Mouse (Mus musculus) urinary bladder, adult 18-20 months (tissue): ENCODE measurements at regions not wholly inside any gene's neighbourhood (a gene's known extent, or its start where the extent isn't known, plus 50 kb on each side); places are given as distances from the start of the nearest gene placed in this dataset.

ENCODE experiments used
- DNase-seq, 2 experiments: peaks; one replicate each; pipeline ENCODE4 v3.0.0; 2022; ENCODE audit warnings: low spot score in 2 of 2, mixed read lengths in 2 of 2

DNA sequence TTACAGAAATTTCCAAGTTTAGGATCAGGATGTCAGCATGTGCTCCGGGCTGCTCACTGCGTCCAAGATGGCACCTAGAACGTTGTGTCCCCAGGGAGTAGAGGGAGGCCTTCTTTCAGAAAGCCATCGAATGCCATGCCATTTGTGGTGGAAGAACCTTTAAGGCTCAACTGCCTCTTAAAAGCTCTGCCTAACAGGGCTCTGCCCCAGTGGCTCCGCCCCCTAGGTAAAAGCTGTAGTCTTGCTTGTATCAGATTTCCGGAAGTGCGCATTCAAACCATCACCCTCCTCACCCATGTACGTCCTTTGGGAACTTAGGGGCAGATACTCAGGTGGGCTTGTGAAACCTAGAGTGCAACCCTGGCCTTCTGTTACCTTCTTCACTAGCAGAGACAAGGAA, 54.0 kb upstream of the Psmd7 start:
- DNase-seq, result no peak

DNA sequence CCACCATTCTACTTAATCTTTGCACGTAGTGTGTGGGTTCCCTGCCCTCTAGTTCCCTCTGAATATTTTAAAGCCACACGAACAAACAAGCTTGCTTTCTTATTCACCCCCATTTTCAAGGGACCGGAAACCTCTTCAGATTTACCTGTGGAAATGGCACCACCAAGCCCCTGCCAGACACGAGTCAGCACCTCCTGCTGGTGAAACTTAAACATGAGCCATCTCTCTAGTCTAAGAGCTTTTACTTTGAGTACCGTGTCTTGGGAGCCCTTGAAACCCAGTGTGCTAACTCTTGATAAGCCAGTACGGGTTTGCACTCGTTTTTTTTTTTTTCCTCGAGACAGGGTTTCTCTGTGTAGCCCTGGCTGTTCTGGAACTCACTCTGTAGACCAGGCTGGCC, 59.7 kb upstream of the Psmd7 start:
- no peak for DNase-seq

DNA sequence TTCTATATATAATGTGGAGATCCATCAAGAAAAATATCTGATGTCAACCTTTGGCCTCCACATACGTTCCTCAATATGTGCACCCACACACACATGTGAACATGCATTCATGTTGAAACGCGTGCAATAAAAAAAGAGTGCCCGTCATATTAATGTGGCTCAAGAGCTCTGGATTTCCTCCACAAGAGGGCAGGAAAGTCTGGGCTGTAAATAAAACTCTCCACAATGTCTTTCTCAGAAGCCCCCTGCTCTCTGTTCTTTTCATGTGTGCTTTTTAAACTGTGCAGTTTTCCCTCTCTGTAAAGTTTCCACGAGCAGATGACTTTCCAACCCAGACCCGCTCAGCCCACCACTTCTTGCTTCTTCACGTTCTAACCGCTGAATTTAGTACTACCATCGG, 62.0 kb upstream of the Psmd7 start:
- DNase-seq, result no peak

DNA sequence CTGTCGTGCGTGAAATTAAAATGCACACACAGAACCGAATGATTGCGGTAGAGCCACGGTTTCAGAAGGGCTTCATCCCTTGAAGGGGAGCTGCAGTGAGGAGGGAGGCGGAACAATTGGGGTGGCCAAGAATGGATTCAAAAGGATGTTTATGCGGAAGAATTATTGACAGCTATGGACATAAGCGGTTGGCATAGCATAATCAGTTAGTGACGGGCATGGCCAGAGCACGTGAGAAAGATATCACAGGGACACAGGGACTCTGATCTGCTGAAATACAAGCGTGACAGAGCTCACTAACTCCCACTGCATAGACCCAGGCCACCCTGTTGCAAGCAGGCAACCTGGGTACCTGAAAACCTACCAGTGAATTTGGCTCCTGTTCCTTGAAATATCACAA, 63.2 kb upstream of the Psmd7 start:
- DNase-seq, result no peak

DNA sequence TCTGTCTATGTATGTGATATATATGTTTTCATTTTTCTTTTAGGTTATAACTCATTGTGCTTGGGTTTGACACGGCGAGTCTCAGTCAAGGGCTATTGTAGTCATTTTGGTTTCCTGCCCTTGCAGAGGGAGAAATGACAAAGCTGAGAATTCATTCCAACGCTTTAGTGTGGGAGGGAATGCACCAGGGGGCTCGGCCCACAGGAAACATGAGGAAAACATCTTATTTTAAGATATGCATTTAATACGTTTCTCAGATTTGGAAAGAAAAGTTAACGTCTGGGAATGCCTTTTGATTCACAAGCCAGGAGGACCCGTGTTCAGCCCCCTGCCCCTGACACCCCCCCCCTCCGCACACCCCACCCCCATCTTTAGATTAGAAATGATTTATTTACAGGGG, 64.0 kb upstream of the Psmd7 start:
- DNase-seq, result no peak

DNA sequence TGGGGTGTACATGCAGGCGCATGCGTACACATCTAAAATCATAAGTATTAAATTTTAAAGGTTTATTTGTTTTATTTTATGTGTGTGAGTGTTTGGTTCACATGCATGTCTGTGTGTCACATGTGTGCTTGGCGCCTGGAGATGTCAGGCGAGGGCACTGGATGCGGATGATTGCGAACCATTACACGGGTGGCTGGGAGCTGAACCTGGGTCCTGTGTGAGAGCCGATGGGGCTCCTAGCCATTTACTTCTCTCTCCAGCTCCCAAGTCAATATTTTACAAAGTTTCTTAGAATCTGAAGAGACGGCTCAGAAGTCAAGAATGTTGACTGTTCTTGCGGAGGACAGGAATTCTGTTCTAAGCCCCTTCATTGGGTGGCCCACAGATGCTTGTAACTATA, 65.4 kb upstream of the Psmd7 start:
- DNase-seq, result no peak

DNA sequence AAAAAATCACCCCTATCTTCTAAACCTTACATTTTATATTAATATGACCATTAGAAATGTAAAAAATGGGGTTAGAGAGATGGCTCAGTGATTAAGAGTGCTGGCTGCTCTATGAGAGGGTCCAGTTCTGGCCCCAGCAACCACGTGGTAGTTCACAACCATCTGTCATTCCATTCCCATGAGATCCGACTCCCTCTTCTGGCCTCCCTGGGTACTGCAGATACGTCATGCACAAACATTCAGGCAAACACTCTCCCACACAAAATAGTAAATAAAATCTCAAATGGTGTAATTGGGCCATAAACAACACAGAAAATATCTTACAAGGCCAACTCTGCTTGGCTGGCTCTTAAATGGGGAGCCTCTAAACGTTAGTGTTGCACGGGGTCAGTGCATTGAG, 68.4 kb upstream of the Psmd7 start:
- no peak for DNase-seq

DNA sequence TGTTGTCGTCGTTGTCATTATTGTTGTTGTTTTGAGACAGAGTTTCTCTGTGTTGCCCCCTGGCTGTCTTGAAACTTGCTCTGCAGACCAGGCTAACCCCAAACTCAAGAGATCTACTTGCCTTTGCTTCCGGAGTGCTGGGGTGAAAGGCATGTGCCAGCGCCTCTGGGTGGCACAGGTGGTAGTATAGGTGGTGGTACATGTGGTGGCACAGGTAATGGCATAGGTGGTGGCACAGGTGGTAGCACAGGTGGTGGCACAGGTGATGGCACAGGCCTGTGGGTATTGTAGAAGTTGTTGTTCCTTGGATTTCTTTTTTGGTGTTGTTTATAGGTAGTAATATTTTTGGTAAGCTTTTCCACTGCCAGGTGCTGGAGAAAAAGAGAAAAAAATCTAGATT, 69.5 kb upstream of the Psmd7 start:
- DNase-seq, result no peak

DNA sequence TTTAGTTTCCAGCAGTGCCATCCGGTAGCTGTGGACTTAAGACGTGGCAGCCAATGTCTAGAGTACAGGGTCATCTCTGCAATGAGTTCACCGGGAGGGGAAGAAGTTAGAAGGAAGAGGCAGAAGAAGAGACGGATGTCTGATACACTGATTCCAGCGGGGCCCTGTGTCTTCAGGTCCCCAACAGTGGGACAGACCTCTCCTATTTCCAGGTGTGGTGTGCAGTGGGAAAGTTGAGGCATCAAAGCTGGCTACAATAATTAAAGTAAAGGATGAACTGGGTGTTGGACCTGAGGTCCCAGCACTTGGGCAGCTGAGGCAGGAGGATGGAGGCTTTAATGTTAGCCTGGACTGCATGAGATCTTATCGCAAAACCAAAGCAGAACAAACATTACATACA, 70.1 kb upstream of the Psmd7 start:
- DNase-seq, result no peak

DNA sequence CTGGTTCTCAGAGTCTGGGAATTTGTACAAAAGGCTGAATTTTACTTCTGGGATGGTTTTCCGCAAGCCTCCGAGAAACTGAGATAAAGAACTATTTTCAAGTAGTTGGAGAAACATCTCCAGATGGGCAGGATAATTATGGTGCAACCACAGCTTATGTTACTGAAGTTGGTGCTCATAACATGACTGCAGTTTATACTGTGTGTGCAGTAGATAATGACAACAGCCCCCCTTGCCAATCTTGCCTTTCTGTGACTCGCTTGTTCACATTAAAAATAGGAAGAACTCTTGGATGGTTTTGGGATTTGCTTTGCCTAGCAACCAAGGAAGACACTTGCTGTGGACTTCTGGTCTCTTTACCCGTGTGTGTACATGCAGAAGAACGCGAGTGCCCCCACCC, 72.4 kb upstream of the Psmd7 start:
- DNase-seq, result no peak

DNA sequence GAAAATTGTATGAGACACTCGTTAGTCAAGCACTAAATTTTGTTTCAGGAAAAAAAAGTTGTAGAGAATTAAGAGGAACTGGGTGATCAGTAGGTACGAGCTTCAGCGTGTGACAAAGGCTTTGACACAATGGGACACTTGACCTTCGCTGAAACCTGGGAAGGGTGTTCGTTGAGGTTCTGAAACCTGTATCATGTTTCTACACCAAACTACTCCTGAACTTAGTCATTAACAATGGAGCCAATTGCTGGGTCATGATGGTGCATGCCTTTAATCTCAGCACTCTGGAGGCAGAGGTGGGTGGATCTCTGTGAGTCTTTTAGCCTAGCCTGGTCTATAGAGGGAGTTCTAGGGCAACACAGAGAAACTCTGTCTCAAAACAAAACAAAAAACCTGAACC, 81.3 kb upstream of the Psmd7 start:
- DNase-seq, result no peak

DNA sequence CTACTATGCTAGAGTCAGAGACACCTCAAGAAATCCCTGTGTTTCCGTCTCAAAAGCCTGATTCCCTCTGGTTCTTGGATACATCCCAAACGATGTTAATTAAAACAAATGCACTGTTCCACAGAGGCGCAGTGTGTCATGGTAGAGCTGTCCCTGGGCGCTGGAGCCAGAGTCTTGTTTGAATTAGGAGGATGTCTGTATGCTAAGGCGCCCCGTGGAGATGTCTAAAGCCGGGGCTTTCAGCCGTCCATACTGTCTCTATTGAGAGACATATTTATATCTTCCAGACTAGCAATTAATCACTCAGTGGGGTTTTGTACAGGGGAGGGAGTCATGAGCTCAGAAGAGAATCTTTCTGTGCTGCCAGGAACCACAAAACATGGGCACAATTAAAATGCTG, 83.2 kb upstream of the Psmd7 start:
- no peak for DNase-seq

DNA sequence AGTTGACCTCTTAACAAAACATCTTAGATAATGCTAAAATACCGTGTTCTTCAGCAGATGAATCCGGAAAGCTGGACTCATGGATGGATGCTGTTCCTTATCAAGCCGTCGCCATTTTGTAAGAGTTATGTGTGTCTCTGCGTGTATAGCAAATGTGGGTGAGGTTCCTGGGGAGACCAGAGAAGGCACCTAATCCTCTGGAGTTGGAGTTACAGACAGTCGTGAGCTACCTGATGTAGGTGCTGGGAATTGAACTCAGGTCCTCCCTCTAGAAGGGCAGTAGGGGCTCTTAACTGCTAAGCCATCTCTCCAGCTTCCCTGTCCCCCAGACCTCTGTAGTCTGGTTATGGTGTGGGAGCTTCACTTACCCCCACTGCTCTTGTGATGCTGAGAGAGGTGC, 84.4 kb upstream of the Psmd7 start:
- DNase-seq, result no peak

DNA sequence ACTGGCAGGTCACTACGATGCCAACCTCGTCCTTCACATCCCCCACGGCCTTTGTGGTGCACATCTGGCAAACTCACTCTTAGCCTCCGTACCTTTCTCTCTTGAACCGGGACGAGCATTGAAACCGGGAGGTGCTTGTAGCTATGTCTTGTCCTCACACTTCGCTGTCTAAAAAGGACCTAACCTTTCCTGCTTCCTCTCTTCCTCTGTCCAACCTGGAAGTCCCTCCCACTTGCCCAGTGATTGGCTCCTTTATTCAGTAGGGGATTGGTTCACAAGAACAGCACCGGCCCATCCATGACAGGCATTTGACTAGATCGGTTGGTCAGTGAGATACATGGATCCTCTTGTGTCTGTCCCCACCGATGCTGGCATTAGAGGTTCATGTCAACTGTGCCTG, 93.8 kb upstream of the Psmd7 start:
- DNase-seq, result no peak

DNA sequence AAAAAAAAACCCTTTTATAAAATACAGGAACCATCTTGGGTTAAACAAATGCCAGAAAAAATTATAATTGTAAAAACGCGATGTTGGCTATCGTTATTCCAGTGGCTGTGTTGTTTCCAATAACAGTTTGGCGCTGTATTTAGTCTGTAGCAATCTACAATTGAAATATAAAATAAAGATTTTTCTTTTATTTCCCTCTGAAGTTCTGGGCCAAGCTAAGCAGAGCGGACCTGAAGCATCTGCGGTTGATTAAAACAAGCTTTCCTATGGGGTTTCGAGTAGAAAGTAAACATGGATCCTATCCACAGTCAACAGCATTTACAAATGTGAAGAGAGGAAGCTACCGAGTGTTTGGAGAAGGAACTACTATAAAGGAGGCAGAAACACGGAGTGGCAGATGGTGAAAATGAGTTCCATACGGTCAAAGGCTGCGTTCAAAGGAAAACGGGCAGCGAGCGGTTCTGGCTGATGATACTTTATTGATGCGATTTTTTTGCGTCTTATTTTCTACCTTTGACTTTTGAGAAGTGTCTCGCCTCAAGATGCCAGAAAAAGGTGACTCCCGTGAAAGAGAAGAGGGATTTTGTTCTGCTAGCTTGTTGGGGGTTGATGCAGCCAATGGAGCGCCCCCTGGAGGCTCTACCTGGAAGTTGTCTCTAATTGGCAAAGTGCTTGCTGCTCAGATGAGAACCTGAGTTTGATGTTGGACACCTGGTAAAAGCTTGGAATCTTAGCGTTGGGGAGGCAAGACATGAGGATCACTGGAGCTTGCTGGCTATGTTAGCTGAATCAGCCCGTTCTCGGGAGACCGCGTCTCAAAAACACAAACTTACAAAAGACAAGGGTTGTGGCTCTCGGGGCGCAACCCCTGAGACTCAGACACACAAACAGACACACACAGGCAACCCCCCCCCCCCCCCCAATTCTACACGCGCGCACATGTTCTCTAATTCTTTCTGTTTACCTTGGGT, 96.7 kb upstream of the Psmd7 start:
- peak in 1 of 2 experiments; percentile 4 for DNase-seq

DNA sequence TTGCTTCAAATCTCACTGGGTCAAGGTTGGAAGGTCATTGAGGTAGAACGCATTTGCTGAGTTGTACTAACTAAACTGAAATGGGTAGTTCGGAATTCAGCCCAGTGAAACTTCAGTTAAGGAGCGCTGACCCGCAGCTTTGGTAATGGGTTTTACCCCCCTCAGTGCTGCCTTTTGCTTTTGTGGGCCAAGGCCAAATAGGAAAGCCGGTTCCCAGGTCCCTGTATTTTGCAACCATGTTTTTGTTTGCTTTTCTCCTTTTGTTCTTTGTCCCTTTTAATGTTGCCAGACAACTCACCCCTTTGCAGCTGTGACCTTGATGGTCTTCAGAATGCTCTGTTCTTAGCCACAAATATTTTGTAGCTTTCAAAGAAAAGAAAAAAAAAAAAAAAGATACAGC, 98.7 kb upstream of the Psmd7 start:
- DNase-seq, result no peak

DNA sequence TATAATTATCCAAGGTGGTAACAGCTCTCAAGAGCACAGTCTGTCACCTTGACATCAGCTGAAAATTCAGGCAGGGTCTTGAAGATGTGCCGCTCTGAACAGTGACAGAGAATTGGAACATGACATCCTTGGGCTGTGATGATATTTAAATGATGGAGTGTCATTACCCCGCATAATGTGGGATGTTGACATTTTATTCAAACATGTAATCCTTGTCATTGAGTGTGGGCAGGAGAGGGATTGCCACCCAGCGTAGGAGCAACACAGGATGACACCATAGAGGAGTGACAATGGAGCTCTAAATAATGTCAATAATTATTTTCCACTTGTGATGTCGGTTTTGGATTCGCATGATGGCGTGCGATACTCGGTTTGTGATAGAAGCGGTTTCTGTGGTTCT, 99.3 kb upstream of the Psmd7 start:
- DNase-seq, result no peak

DNA sequence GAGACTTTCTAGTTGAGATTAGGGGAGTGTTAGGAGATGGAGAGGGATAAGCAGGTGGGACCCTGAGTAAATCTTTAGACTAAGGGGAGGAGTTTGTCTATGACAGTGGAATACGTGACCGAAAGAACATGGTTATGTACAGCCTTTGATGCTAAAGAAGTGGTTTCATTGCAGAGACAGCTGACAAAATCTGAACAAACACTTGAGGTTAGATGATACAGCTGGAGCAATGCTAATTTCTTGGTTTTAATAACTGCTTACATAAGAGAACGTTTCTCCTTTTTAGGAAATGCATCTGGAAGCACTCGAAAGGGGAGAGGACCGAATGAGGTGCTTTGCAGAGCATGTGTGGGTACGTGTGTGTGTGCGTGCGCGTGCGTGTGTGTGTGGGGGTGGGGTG, 100.8 kb upstream of the Psmd7 start:
- no peak for DNase-seq

DNA sequence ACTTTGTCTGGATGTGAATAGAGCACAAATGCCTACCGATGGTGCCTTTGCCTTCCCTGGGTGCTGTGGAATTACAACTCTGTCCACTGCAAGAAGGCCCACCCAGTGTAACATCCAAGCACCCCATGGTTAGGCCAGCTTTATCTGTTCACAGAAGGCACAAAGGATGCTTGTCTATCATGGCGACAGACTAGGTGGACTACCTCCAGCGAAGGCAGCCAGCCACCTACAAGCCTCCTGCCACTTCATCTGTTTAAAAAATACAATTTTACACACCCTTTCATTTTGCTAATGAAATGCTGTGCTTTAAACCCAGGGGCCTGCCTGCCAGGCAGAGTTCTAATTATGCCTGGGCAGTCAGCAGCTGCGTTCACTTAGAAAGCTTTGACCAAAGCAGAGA, 103.0 kb upstream of the Psmd7 start:
- no peak for DNase-seq

DNA sequence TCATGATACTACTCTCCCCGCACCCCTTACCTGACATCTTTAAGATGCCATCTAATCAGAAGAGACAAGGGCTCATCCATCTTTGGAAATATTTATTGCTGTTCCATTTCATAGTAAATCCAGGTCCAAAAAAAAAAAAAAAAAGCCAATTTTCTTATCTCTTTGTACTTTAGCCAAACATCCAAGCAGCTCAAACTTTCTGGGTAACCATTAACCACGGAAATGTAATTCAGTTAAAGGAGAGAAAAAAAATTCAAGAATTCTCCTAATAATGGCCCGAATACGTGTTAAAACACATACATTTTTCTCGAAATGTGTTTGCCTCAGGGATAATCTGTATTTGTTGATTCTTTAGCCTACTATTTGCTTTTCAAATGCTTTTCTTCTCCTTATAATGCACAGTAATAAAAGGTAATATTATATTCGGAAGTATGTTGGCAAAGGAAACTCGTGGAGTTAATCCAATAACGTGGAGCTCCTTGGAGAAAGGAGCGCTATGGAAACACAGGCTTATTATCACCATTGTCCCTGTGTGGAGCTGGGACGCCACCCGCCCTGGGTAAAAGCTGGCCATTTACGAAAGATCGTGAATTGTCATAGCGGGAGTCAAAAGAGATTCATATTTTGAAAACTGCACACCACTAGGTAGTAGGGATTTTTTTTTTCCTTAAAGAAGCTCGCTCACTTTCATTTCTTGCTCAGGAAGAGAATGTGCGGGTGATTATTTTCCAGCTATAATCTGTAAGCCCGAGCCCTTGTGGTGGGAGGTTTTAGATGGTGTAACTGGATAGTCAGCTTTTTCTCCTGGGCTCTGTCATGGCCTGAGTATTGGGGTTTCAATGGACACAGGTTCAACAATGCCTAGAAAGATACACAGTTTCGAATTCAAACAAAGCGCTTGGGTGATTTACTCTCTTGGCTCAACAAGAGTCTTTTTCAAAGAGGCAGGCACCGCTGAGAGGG, 108.4 kb upstream of the Psmd7 start:
- DNase-seq, result no peak

DNA sequence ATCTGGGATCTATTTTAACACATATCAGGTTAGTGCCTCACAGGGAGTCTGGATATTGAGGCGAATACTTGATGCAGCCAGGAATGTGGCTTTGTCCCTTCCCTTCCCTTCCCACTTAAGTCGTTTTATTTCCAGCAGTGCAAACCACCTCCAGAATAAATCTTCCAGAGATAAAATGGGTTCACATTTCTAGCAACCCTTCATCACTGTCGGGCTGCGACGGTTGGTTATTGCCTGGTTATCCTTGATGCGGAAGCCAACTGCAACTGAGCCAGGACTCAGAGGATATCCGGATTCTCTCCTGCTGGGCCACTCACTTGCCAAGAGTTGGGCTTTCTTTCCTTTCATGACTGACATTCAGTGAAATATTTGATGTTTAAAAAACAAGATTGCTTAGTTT, 111.0 kb upstream of the Psmd7 start:
- no peak for DNase-seq

DNA sequence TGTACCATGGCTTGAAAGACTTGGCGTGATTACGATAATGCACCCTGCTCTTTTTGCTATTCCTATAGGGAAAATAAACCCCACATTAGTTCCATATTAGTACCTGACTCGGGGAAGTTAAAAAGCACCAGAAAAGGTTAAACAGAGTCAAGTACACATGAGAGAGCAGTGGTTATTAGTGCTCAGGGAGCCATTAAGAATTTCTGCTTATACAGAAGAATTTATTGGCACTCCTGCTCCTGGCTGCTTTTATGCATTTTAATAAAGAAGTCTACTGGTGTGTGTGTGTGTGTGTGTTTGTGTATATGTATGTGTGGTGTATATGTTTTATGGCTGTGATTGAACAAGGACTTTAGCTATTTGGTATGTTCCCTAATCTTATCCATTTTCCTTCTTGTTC, 111.5 kb upstream of the Psmd7 start:
- no peak for DNase-seq

DNA sequence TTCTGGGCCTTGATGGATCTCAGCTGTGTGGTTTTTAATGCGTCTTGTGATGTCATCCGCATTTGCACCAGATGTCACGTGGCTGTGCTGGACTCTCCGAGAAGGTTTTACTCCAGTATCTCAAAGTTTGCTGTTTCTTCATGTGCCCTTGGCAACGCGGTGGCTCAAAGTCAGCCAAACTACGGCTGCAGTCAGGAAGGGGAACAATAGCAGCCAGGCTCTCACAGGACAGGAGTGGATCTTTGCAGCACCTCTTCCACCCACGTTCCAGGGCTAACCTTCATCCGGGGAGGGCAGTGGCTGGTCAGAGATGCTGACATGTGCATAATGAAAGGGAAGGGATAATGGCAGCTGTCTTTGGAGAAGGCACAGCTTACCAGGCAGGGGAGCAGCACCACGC, 127.6 kb upstream of the Psmd7 start:
- no peak for DNase-seq
